Mouse (Mus musculus): Measurements from ENCODE around the gene Nat8f4.
"Not testable (repeated sequence)": the region's sequence is repeated elsewhere in the genome, so short reads cannot be mapped to it uniquely, and the experiment has no call there.

Nat8f4 gene

DNA sequence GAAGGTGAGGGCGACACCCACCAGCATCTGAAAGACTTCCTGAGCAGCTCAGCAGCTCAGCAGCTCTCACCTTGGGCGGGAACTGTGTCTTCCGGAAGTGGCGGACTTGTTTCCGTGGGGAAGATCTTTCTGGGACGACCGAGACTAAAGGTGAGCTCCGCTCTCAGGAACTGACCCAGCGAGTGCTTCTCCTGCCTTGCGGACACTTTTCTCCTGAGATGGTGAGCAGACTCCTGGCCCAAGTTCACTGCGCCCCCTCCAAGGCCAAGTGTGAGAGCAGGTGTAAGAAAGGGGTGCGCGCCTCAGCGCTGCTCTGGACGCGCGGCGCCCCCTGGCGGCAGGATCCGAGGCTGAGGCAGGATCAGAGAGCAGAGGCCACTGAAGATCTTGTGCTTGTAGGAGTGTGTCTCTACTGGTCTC lies at the start of gene Nat8f4:
Gene Nat8f4 (minus strand): TSS at position 243 of the 420 bp plus-strand sequence.
- DNase-seq (ENCODE audit: low spot score), result not testable (repeated sequence)

DNA sequence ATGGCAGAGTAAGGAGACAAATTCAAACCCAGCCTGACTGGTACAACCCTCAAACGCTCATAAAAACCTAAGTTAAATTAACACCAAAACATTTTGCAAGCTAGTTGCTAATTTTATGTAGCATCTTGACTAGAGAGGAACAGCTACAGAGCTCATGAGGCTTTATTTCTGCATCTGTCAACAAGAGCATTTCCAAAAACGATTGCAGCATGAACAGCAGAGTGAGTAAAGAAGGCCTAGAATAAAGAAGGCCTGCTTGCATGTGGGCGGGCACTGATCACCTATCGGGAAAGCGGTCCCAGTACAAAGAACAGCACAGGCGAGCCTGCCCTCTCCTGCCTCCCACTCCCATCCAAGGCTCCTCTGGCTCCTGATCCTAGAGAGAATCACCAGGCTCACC lies 43.9 kb upstream of the Nat8f4 start:
- DNase-seq (ENCODE audit: low spot score), result no peak

DNA sequence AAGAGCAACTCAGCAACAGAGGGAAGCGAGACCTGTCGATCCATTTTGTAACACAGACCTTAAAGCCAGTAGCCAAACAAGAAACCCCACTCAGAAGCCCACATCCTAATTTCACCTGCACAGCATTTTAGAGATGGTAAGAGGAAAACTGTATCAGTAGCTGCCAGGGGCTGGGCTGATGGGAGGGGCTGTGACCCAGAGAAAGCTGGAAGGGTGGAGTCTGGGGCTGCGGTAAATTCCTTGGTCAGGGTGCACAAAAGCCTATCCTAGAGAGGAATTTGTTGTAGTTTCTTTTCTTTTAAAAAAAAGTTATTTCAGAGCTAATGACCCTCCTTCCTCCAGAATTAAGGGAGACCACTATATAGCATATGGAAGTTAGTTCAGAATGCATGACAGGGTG lies 37.8 kb upstream of the Nat8f4 start:
- DNase-seq (ENCODE audit: low spot score), result no peak

DNA sequence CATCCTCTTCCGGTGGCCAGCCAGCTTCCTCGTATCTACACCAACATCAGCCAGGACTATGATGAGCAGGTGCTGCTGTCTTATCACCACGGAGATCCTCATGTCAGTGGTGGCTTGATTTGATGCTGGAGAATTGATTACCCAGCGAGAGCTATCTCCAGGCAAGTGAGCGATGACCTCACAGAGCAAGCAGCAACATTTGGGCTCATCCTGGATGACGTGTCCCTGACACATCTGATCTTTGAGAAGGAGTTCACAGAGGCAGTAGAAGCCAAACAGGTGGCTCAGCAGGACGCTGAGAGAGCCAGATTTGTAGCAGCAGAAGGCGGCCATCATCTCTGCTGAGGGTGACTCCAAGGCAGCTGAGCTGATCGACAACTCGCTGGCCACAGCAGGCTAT lies 34.0 kb upstream of the Nat8f4 start:
- DNase-seq (ENCODE audit: low spot score), result peak; percentile 52

DNA sequence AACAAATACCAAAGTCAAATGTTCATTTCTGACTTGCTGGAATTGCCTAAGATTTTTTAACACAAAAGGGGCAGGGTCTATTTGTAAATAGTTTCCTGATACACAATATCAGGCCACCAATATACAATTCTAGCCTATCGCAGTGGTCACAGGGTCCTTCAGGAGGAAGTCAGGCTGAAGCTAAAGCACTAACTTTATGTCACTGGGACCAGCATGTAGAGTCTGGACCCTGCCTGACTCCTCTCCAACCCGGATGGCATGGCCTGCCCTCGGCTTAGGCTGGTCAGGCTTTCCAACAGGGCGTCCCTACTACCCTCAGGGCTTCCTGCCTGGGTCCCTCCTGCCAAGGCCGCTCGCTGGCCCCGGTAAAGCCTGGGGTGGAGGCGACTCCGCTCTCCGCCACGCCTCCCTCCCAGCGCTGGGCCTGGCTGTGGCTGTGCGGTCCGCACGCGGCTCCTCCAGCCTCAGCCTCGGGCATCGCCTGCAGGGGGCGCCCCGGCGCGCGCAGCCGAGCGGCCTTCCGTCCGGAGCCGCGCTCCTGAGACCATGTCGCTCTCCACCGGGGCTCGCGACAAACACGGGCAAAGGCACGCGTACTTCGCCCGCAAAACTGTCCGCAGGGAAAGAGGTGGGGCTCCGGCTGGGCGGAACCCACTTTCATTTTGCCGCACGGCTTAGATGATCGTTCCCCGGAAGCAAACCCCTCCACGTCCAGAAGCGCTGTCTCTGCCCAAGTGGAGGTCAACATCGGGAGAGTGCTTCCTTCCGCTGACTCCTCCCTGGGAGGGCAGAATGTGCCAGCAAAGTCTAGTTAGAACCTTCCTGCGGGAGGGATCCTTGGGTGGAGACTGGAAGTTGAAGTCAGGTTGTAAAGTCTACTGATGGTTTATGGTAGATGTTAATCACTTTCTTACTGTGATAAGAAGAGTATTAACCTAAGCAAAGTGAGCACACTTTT lies 32.1 kb upstream of the Nat8f4 start:
- DNase-seq (ENCODE audit: low spot score), result peak; percentile 90

DNA sequence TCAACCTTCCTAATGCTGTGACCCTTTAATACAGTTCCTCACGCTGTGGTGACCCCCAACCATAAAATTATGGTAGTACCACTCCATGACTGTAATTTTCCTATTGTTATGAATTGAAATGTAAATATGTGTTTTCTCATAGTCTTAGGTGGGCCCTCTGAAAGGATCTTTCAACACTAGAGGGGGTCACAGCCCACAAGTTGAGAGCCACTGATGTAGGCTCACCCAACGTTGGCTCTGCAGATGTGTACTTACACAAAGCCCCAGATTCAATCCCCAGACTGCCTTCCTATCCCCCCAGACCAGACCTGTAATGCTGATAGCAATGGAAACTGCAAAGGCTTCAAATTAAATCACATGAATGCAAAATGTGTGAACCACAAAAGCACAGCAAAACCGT lies 31.0 kb upstream of the Nat8f4 start:
- DNase-seq (ENCODE audit: low spot score), result peak; percentile 38

DNA sequence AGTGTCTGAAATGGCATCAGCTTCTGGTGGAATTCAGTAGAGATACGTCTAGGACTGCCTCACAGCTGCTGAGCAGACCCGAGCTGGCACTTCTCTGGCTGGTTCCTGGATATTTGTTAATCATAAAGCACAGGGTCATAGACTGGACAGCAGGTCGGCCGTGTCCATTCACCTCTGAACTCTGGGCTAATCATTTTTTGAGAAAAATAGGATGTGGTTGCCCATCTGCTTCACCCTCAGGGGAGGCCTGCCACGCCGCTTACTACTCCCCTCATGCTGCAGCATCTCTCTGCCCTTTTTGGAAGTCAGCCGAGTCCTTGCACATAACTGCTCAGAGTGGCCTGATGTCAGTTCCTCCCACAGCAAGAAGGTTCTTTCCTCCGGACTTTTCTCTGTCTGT lies 29.4 kb upstream of the Nat8f4 start:
- no peak for DNase-seq (ENCODE audit: low spot score)

DNA sequence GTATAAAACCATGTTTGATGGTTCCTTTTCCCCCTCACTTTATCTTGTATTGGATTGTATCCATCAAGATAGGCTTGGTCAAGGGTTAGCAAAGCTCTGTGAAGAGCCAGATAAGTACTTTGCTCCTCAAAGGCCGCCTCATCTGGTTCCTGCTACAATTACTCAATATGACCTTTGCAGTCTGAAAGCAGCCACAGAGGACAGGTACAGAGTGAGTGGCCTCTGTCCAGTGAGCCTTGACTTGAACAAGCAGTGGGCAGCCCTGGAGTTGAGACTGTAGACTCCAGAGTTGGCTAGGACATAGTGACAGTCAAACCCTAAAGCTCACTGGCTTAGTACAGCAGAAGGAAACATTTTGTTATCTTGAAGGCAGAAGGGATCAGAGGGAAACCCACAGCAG lies 24.6 kb upstream of the Nat8f4 start:
- no peak for DNase-seq (ENCODE audit: low spot score)

DNA sequence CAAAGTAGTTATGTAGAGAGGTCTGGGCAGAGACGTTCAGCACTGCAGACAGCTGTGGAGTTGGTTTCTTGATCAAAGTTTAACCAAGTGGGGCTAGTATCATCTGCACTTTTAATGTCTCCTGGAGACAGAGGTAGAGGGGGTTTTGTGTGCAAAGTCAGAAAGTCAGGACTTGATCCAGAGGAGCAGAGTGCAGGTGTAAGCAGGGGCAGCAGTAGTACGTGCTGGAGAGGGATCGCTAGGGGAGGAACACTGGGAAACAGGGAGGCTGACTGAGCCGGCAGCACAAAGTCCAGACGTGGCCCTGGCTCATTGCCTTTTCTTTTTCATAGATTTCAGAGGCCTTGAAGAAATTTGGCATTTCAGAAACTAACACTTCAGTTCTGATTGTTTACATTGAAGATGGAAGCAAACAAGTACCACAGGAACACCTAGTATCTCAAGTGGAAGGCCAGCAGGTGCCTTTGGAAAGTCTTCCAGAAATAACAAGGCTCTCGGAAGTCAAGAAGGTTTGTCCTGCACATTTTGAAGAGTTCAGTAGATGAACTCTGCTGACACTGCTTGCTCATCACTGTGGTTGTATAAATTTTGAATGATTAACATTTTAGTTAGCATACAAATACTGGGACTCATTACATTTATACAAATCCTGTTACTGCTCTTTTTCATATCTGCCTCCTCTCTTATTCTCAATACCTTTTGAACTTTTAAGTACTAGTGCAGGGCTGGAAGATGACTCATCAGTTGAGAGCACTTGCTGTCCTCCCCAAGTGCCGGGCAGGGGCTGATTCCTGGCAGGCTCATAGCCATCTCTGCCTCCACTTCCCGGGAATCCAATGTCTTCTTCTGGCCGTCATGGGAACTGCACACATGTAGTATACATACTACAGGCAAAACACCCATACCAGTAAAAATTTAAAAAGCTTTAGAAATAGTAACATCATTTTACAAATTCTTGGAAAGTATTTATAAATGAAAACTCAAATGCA lies 23.1 kb upstream of the Nat8f4 start:
- no peak for DNase-seq (ENCODE audit: low spot score)

DNA sequence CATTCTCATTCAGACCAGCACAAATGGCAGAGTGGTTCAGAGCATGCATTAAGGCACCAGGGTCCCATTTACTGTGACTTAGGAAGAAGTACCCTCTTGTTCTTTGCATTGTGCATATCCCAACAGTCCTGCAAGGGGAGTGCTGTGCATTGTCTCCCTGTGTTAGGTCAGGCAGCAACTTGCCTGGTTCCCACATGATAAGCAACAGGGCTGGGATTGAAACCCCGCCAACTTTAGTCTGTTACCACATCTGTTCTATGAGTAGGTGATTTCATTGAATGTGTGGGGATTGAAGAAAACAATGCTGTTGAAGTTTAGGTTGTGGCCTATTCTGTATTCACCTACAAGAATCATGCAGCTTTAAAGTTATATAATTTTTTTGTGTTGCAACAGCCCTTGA lies 22.0 kb upstream of the Nat8f4 start:
- DNase-seq (ENCODE audit: low spot score), result no peak

DNA sequence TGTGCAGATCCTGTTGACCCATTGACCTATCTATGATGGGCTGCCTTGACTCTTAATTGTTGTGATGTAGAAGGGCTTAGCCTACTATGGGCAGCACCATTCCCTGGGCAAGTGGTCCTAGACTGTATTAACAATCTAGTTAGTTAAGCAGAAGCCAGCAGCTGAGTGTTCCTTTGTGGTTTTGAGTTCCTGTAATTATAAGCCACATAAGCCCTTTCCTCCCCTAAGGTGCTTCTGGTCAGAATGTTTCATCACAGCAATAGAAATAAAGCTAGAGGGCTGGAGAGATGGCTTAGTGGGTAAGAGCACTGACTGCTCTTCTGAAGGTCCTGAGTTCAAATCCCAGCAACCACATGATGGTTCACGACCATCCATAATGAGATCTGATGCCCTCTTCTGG lies 19.0 kb upstream of the Nat8f4 start:
- no peak for DNase-seq (ENCODE audit: low spot score)

DNA sequence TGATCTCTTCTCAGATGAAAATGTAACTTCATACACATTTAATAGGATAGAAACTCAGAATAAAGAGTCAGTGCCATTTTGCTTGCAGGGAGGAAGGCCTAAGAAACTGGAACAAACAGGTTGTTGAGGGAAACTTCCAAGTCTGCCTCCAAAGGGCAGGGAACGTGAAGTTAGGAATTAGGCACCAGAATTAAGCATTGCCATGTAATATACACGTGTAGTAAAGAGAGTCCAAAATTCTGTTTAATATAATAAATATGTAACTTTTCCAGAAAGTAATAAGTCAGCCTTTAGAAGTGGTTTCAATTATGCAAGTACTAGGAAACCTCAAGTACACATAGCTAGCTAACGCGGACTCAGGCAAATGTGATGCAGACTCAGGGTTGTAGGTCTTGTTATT lies 14.7 kb upstream of the Nat8f4 start:
- DNase-seq (ENCODE audit: low spot score), result no peak

DNA sequence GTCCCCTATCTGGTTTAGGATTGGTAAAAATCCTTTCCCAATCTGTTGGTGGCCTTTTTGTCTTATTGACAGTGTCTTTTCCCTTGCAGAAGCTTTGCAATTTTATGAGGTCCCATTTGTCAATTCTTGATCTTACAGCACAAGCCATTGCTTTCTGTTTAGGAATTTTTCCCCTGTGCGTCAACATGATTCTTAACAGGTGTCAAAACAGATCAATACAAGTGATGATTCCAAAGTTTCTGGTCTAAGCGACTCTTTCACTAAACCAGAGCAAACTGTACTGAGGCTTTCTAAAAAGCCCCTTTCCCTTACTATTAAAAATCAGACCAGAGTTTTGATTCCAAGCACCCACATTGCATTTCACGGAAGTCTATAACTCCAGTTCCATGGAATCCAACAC lies 13.7 kb upstream of the Nat8f4 start:
- not testable (repeated sequence) for DNase-seq (ENCODE audit: low spot score)

DNA sequence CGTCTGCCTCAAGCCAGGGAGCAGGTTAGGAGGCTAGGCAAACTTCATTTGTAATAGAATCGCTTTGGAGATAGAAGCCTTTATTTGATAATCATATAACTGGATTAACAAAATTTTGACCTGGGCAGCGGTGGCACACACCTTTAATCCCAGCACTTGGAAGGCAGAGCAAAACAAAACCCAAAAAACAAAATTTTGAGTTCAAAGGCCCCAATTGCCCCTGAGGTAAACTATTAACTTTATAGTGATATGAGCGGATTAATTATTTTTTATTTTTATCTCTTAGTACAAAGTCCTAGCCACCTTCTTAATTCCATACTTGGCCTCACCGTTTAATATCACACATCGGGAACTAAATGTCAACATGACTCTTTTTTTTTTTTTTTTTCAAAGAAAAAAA lies 11.9 kb upstream of the Nat8f4 start:
- DNase-seq (ENCODE audit: low spot score), result no peak

DNA sequence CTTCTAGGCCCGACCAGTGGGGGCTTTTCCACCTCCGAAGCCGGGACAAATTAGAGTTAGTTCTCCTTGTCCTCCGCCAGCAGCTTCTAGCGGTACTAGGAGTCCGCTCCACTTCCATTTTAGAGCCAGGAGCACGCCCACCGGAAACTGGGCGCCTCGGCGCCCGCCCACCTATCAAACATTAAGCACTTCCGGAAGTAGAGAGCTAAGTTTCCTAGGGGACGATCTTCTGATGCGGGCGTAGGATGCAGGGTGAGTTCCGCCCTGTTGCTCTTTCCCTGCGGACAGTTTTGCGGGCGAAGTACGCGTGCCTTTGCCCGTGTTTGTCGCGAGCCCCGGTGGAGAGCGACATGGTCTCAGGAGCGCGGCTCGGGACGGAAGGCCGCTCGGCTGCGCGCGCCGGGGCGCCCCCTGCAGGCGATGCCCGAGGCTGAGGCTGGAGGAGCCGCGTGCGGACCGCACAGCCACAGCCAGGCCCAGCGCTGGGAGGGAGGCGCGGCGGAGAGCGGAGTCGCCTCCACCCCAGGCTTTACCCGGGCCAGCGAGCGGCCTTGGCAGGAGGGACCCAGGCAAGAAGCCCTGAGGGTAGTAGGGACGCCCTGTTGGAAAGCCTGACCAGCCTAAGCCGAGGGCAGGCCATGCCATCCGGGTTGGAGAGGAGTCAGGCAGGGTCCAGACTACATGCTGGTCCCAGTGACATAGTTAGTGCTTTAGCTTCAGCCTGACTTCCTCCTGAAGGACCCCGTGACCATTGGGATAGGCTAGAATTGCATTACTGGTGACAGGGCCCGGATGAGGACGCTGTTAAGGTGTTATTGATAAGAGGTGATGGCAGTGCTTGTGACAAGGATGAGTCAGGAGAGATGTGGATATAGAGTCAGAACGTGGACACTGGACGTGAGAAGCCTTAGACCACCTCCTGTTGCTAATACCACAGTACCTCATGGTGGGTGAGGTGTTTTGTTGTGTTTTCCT lies 11.1 kb upstream of the Nat8f4 start, which contains the start of gene Nat8f1:
Gene Nat8f1 (minus strand): TSS at position 149 of the 975 bp plus-strand sequence.
- peak; percentile 92 for DNase-seq (ENCODE audit: low spot score)

DNA sequence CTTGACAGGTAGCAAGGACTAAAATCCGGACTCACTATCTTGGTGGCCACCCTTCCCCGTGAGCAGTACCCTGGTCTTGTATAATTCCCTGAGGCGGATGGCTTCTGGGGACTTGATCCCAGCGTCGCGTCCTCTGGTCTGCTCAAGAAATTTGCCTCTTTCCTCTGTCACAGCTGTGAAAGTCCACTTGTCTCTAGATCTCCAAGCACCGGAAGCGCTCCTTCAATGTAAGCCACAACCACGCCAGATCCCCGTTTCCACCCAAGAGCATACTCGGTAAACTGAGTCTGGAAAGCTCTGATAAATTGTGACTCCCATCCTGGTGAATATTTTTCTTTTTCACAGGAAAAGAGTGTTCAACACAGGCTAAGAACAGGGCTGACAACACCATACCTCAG lies 10.5 kb upstream of the Nat8f4 start:
- DNase-seq (ENCODE audit: low spot score), result peak; percentile 37

DNA sequence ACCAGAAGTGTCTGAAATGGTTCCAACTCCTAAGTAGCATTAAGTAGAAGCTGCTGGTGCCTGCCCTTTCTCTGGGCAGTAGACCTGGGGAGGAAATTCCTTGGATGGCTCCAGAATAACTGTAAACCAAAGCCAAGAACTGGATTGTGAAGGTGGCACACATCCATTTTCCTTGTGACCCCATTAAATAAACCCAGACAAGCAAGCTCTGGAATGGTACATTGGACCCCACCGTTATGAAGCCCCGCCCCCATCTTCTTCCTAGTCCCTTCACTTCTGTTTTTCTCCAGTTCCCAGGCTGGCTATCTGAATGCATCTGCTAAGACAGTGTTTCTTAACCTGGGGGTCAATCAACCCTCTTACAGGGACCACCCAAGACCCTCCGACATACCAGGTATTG lies 6.9 kb upstream of the Nat8f4 start, which contains the start of gene Tprkb:
Gene Tprkb (plus strand): TSS at position 279 of the 400 bp plus-strand sequence.
- DNase-seq (ENCODE audit: low spot score), result no peak

DNA sequence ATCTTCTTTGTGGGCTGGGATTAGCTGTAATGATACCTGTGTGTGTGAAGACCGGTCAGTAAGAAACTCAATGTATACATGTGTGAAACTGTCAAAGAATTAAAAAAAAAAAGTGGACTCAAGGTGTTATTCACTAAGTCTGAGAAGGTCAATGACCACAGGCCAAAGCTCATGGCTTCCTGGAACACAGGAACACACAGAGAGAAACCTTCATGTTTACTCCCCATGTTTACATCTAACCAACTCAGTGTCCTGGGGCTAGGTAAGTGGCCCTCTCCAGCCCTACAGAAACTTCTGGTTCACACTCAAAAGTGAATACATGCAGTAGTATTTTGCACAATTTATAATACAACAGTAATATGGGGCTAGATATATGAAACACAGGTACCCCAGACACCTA lies 5.0 kb upstream of the Nat8f4 start:
- no peak for DNase-seq (ENCODE audit: low spot score)

DNA sequence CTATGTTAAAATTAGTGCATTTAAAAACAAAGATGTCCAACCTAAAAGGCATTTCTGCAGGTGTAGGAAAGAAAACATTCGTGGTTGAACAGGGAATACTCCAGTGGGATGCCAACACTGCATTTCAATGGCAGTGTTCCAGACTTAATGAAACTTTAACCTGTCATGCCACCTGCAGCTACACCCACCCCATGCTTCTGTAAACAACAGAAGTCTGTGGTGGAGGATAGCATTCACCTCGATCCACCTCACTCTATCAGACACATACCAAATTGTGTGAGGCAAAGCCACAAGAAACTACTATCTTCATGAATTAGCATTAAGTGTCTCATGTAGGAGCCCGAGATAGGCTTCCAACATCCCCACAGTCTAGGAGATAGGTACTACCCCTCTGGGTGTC lies 3.7 kb upstream of the Nat8f4 start:
- DNase-seq (ENCODE audit: low spot score), result no peak

DNA sequence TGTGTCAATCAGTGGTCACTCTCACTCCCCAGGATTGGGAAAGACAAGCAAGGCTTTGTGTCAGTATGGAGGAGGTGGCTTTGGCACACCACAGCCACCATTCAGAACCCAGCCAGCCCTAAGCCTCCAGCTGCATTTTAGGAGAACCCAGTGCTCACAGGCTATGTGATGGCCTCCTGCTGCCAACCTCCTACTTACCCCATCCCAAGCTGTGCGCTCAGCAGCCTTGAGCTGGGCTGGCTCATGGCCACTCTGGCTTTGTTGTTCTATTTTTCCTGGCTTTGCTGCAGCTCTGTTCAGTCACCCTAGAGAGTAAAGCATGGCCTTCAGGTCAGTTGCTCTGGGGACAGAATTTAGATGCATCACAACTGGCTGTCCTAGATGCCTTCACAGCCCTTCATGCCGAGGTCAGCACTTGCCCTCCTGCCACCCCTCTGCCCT lies 2.2 kb upstream of the Nat8f4 start:
- not testable (repeated sequence) for DNase-seq (ENCODE audit: low spot score)

DNA sequence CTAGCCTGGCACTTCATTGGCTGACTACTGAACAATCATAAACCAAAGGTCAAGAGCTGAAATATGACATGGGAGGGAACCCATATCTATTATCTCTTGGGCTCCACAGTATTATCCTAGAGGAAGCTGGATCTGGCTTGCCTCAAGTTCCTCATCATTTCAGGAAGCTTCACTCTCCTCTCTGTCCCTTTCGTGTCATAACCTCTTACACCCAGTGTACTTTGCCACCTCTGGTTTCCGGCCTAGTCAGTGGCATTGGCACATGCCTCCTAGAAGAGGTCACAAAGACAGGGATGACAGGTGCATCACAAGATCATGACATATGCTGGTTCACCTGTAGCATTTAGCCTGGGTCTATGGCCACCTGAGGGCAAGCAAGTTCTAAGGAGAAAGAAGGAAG lies 2.4 kb downstream of the Nat8f4 start:
- DNase-seq (ENCODE audit: low spot score), result no peak

Data from MN1 (cell line).